ENCODE assay signal across 18 mouse cellular contexts in genomic region chr8:85498577-85498976, GRCm38 (mm10). TPM values are rescaled to one million over a fixed set of nuclear protein-coding genes. Genes with fewer than 3 reads are reported as not detected.
DNase-seq lines count a peak whose midpoint lies in the region; ATAC-seq and TF ChIP-seq lines count a peak whose summit lies in the region.
"Had no signal": no experiment of that assay in that cellular context is flagged by ENCODE, and none has a peak within 500 bp of the region (broad histone marks: within the 10 kb centered on the region; RNA-seq: fewer than 3 reads in every experiment).

No protein-coding gene starts in this region.

- TF ChIP-seq CTCF in forebrain, postnatal 0 days (IDR thresholded peaks at IDR 0.05; ENCODE audit: low read depth): no peak
- no peak for TF ChIP-seq CTCF in stomach, postnatal 0 days (IDR thresholded peaks at IDR 0.05; ENCODE audit: low read depth)

- peaks cover 12% of the 10 kb centered on the region for H3K4me1 ChIP-seq in forebrain, embryonic 12.5 days
- peaks cover 2% of the 10 kb centered on the region; the same call in 1 of the 2 replicates for H3K4me1 ChIP-seq in forebrain, postnatal 0 days (ENCODE audit: insufficient read depth)
- H3K4me1 ChIP-seq in midbrain, embryonic 11.5 days (ENCODE audit: control insufficient read depth, insufficient read depth, low read length): no peaks in the 10 kb centered on the region; the same call in 1 of the 2 replicates
- H3K4me1 ChIP-seq in midbrain, embryonic 13.5 days (replicated peaks): peaks cover 24% of the 10 kb centered on the region
- peaks cover 24% of the 10 kb centered on the region for H3K4me1 ChIP-seq in forebrain, embryonic 16.5 days (replicated peaks; ENCODE audit: control insufficient read depth, insufficient read depth, low read length)
- no peaks in the 10 kb centered on the region for H3K4me1 ChIP-seq in stomach, postnatal 0 days (replicated peaks; ENCODE audit: control insufficient read depth, insufficient read depth)

- ATAC-seq in forebrain, embryonic 12.5 days (ENCODE audit: low FRiP score): no peak
- no peak for ATAC-seq in forebrain, postnatal 0 days
- no peak for ATAC-seq in midbrain, embryonic 11.5 days (ENCODE audit: low FRiP score)
- ATAC-seq in midbrain, embryonic 13.5 days: no peak
- 0 out of 2 replicates have a peak, but pooled peaks have one; percentile 15 for ATAC-seq in forebrain, embryonic 16.5 days
- no peak for ATAC-seq in stomach, postnatal 0 days (ENCODE audit: low FRiP score, low TSS enrichment)
- ATAC-seq: intestine, embryonic 16.5 days; liver, postnatal 0 days had no signal

- no peak for DNase-seq in forebrain, postnatal 0 days
- peak; percentile 83 for DNase-seq in midbrain, embryonic 11.5 days (ENCODE audit: low spot score, missing footprints)
- no peak for DNase-seq in stomach, postnatal 0 days (ENCODE audit: low spot score)
- no peak for DNase-seq in spleen, postnatal 36 days (ENCODE audit: low spot score in 2 of 2)
- DNase-seq in right cerebral cortex, postnatal 10 days (ENCODE audit: low spot score in 2 of 2): no peak
- DNase-seq: cerebellum, adult 8-10 months; heart, postnatal 10 days; kidney, postnatal 14 days; layer of hippocampus, postnatal 36 days; liver, postnatal 0 days; lung, postnatal 36 days; right cerebral cortex, postnatal 25 days; thymus, postnatal 25 days had no signal

- H3K9ac ChIP-seq in forebrain, embryonic 12.5 days: no peak overlapping the region
- no peak overlapping the region for H3K9ac ChIP-seq in forebrain, postnatal 0 days
- no peak overlapping the region for H3K9ac ChIP-seq in midbrain, embryonic 11.5 days (ENCODE audit: low read length)
- no peak overlapping the region for H3K9ac ChIP-seq in midbrain, embryonic 13.5 days (replicated peaks)
- H3K9ac ChIP-seq in forebrain, embryonic 16.5 days (replicated peaks; ENCODE audit: low read depth, low read length): no peak overlapping the region
- no peak overlapping the region for H3K9ac ChIP-seq in stomach, postnatal 0 days (ENCODE audit: low read length)
- H3K9ac ChIP-seq: liver, postnatal 0 days had no signal

- no peak for TF ChIP-seq EP300 in stomach, postnatal 0 days (optimal IDR thresholded peaks at IDR 0.05)

- H3K27me3 ChIP-seq in forebrain, embryonic 12.5 days: no peaks in the 10 kb centered on the region
- H3K27me3 ChIP-seq in forebrain, postnatal 0 days (ENCODE audit: insufficient read depth, low read length): no peaks in the 10 kb centered on the region
- no peaks in the 10 kb centered on the region for H3K27me3 ChIP-seq in midbrain, embryonic 11.5 days (ENCODE audit: control insufficient read depth, insufficient read depth, low read length)
- H3K27me3 ChIP-seq in midbrain, embryonic 13.5 days: no peaks in the 10 kb centered on the region
- no peaks in the 10 kb centered on the region for H3K27me3 ChIP-seq in forebrain, embryonic 16.5 days (replicated peaks; ENCODE audit: control insufficient read depth, insufficient read depth, low read length)
- no peaks in the 10 kb centered on the region for H3K27me3 ChIP-seq in stomach, postnatal 0 days (ENCODE audit: control insufficient read depth, insufficient read depth, low read length)

- no peaks in the 10 kb centered on the region; the same call in none of the 2 replicates for H3K36me3 ChIP-seq in forebrain, embryonic 12.5 days (replicated peaks)
- H3K36me3 ChIP-seq in forebrain, postnatal 0 days (ENCODE audit: insufficient read depth): peaks cover 9% of the 10 kb centered on the region
- peaks cover 1% of the 10 kb centered on the region; the same call in 1 of the 2 replicates for H3K36me3 ChIP-seq in midbrain, embryonic 11.5 days (ENCODE audit: control insufficient read depth, insufficient read depth, low read length)
- H3K36me3 ChIP-seq in midbrain, embryonic 13.5 days: peaks cover 12% of the 10 kb centered on the region
- no peaks in the 10 kb centered on the region for H3K36me3 ChIP-seq in forebrain, embryonic 16.5 days (ENCODE audit: control insufficient read depth, insufficient read depth)
- no peaks in the 10 kb centered on the region for H3K36me3 ChIP-seq in stomach, postnatal 0 days (ENCODE audit: control insufficient read depth, insufficient read depth, low read length)

- no peak overlapping the region for H3K4me2 ChIP-seq in forebrain, embryonic 12.5 days
- no peak overlapping the region for H3K4me2 ChIP-seq in forebrain, postnatal 0 days (ENCODE audit: low read depth)
- no peak overlapping the region for H3K4me2 ChIP-seq in midbrain, embryonic 11.5 days
- H3K4me2 ChIP-seq in midbrain, embryonic 13.5 days (replicated peaks): no peak overlapping the region
- H3K4me2 ChIP-seq in forebrain, embryonic 16.5 days (ENCODE audit: low read length): no peak overlapping the region
- H3K4me2 ChIP-seq in stomach, postnatal 0 days (replicated peaks; ENCODE audit: low read depth): no peak overlapping the region

- 17% methylated on average over 2 of the region's 2 CpGs for WGBS in forebrain, embryonic 12.5 days
- WGBS in forebrain, postnatal 0 days: 18% methylated on average over 2 of the region's 2 CpGs
- WGBS in midbrain, embryonic 11.5 days: 19% methylated on average over 2 of the region's 2 CpGs
- WGBS in midbrain, embryonic 13.5 days: 25% methylated on average over 2 of the region's 2 CpGs
- WGBS in forebrain, embryonic 16.5 days: 18% methylated on average over 2 of the region's 2 CpGs
- 33% methylated on average over 2 of the region's 2 CpGs for WGBS in stomach, postnatal 0 days

- H3K9me3 ChIP-seq in forebrain, embryonic 12.5 days: no peaks in the 10 kb centered on the region
- no peaks in the 10 kb centered on the region for H3K9me3 ChIP-seq in forebrain, postnatal 0 days (ENCODE audit: low read length)
- no peaks in the 10 kb centered on the region for H3K9me3 ChIP-seq in midbrain, embryonic 11.5 days (ENCODE audit: control insufficient read depth, low read length)
- no peaks in the 10 kb centered on the region for H3K9me3 ChIP-seq in midbrain, embryonic 13.5 days
- H3K9me3 ChIP-seq in forebrain, embryonic 16.5 days (ENCODE audit: control insufficient read depth, low read length): no peaks in the 10 kb centered on the region
- H3K9me3 ChIP-seq in stomach, postnatal 0 days (ENCODE audit: control insufficient read depth, low read length): no peaks in the 10 kb centered on the region

- no peak overlapping the region for H3K4me3 ChIP-seq in forebrain, embryonic 12.5 days (replicated peaks)
- no peak overlapping the region for H3K4me3 ChIP-seq in forebrain, postnatal 0 days (ENCODE audit: low read depth, low read length)
- H3K4me3 ChIP-seq in midbrain, embryonic 11.5 days (ENCODE audit: low read depth, low read length): no peak overlapping the region
- H3K4me3 ChIP-seq in midbrain, embryonic 13.5 days (replicated peaks): no peak overlapping the region
- H3K4me3 ChIP-seq in forebrain, embryonic 16.5 days (replicated peaks; ENCODE audit: low read length): no peak overlapping the region
- no peak overlapping the region for H3K4me3 ChIP-seq in stomach, postnatal 0 days (ENCODE audit: low read depth, low read length)

- H3K27ac ChIP-seq in forebrain, embryonic 12.5 days: 0 out of 2 replicates have a peak overlapping the region, but pooled peaks have one; percentile 46
- H3K27ac ChIP-seq in forebrain, postnatal 0 days (ENCODE audit: low read depth, low read length): no peak overlapping the region
- no peak overlapping the region for H3K27ac ChIP-seq in midbrain, embryonic 11.5 days (ENCODE audit: low read depth, low read length)
- H3K27ac ChIP-seq in midbrain, embryonic 13.5 days: no peak overlapping the region
- H3K27ac ChIP-seq in forebrain, embryonic 16.5 days (ENCODE audit: low read length): peak overlapping the region; percentile 35; the same call in 1 of the 2 replicates
- peak overlapping the region; percentile 56 for H3K27ac ChIP-seq in stomach, postnatal 0 days (replicated peaks)

RNA-seq across cellular contexts. Expression of gene Gpt2, which starts 6.2 kb away (rescaled TPM):
- 36.9 and 38.3 TPM in 2 replicates for polyA plus RNA-seq in forebrain, embryonic 12.5 days (2016; fragmentation: Nextera tagmentation; extraction: Ambion mirVana)
- 50.2 and 51.5 TPM in 2 replicates for total RNA-seq in forebrain, postnatal 0 days (2014; rRNA removed)
- 18.8 and 24.5 TPM in 2 replicates for polyA plus RNA-seq in forebrain, postnatal 0 days (2015; fragmentation: Nextera tagmentation; extraction: Ambion mirVana)
- polyA plus RNA-seq in midbrain, embryonic 11.5 days (2014; fragmentation: Nextera tagmentation; extraction: Ambion mirVana): 36.5 and 38.1 TPM in 2 replicates
- 26.3 and 27.9 TPM in 2 replicates for polyA plus RNA-seq in midbrain, embryonic 13.5 days (2015; fragmentation: Nextera tagmentation; extraction: Ambion mirVana)
- 39.1 and 44.7 TPM in 2 replicates for polyA plus RNA-seq in forebrain, embryonic 16.5 days (2015; fragmentation: Nextera tagmentation; extraction: Ambion mirVana)
- polyA plus RNA-seq in stomach, postnatal 0 days (2015; fragmentation: Nextera tagmentation; extraction: Ambion mirVana): 32.7 and 37.6 TPM in 2 replicates
- total RNA-seq: monocyte, adult 5-6 weeks had no signal

RNA-seq across cellular contexts. Expression of gene Dnaja2, which starts 56.6 kb away (rescaled TPM):
- 167 and 183 TPM in 2 replicates for polyA plus RNA-seq in forebrain, embryonic 12.5 days (2016; fragmentation: Nextera tagmentation; extraction: Ambion mirVana)
- total RNA-seq in forebrain, postnatal 0 days (2014; rRNA removed): 87.3 and 89.7 TPM in 2 replicates
- polyA plus RNA-seq in forebrain, postnatal 0 days (2015; fragmentation: Nextera tagmentation; extraction: Ambion mirVana): 164 and 166 TPM in 2 replicates
- 201 and 217 TPM in 2 replicates for polyA plus RNA-seq in midbrain, embryonic 11.5 days (2014; fragmentation: Nextera tagmentation; extraction: Ambion mirVana)
- polyA plus RNA-seq in midbrain, embryonic 13.5 days (2015; fragmentation: Nextera tagmentation; extraction: Ambion mirVana): 172 and 183 TPM in 2 replicates
- 169 and 193 TPM in 2 replicates for polyA plus RNA-seq in forebrain, embryonic 16.5 days (2015; fragmentation: Nextera tagmentation; extraction: Ambion mirVana)
- 90.4 and 98.1 TPM in 2 replicates for polyA plus RNA-seq in stomach, postnatal 0 days (2015; fragmentation: Nextera tagmentation; extraction: Ambion mirVana)

Comparison
In these comparisons a context has a peak if more than half of its experiments do, and no peak if none do; other contexts are left out.
1. H3K27ac ChIP-seq: peak in forebrain, embryonic 12.5 days (single experiment), forebrain, embryonic 16.5 days (single experiment) and stomach, postnatal 0 days (single experiment); none in forebrain, postnatal 0 days (single experiment), midbrain, embryonic 11.5 days (single experiment) and midbrain, embryonic 13.5 days (single experiment).